Mouse (Mus musculus): ENCODE data around the gene Arl5a.

DNA sequence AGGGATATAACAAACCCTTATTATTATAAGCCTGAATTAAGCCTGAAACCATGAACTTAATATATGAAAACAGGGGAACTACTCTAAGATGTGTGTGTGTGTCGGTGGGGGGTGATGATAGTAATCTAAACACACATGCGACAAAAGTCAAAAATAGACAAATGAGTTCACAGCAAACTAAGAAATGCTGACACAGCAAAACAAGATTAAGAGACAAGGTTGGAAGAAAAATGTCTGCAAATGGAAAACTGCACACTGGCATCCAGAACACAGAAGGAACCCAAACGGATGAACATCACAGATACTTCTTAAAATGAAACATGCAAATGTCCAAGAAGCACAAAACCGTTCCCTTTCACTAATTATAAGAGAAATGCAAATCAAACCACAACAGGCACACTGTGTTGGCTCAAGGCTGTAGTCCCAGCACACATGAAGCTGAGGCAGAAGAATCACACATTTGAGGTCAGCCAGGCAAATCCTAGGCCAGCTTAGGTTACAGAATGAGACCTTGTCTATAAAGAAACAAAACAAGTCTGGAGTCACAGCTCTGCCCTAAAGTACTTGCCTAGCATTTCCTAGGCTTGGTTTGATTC lies 15.8 kb upstream of the Arl5a start:
- TF ChIP-seq CTCF (conservative IDR thresholded peaks at IDR 0.05; ENCODE audit: insufficient read depth, insufficient read length, low read depth, low read length) (no peak), POLR2A (IDR thresholded peaks at IDR 0.05; ENCODE audit: low read depth, low read length) (no peak)
